Mouse (Mus musculus): ENCODE data around the gene Haspin.

The Haspin gene

DNA sequence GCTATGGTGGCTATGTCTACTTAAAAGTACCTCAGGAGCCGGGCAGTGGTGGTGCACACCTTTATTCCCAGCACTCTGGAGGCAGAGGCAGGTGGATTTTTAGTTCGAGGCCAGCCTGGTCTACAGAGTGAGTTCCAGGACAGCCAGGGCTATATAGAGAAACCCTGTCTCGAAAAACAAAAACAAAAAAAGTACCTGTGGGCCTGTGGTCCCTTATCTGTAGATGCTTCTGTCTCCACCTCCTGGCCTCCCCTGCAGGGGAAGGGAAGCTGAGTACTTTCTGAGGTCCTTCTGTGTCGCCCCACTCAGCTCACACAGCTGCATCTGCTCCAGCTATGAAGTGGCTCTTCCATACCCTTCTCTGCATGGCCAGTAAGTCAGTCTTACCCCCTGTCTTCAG lies 47.8 kb downstream of the Haspin start, which contains the start of gene Itgae:
Itgae (plus strand) TSS at position 301 of the 400 bp plus-strand sequence.
- DNase-seq (ENCODE audit: low read depth, low spot score) = no peak

GRCm38 (mm10) chr11:73087700-73088480 lies 50.2 kb downstream of the Haspin start:
- no peak for DNase-seq (ENCODE audit: low read depth, low spot score)

Data from R1 (cell line).